Mouse (Mus musculus): ENCODE measurements around the gene Uck2.

DNA sequence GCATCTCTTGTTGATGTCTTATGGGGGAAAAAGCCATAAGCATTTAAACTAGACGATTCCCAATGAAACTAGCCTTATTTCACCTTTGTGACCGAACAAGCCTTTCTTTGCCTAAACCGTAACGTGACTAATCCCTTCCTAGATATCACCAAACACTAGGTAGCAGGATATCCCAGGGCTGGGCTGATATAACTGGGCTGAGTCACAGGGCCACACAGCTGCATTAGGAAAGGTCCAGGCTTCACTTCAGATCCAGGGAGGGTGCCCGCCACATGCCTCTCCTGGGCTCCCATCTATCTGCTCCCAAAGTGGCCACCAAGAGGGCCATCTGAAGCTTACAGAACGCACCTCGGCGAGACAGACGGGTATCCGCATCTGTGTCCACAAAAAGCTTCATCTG, 50.8 kb downstream of the Uck2 start:
- TF ChIP-seq POLR2A (IDR thresholded peaks at IDR 0.05; ENCODE audit: insufficient read depth, low read depth, low read length) (no peak), CTCF (IDR thresholded peaks at IDR 0.05; ENCODE audit: insufficient read depth, low read depth, low read length) (no peak)
